Mouse (Mus musculus) mesoderm, embryonic 11.5 days (tissue): ENCODE data around the gene Vmn1r126.
"Not testable (repeated sequence)": the region's sequence is repeated elsewhere in the genome, so short reads cannot be mapped to it uniquely, and the experiment has no call there.

Source experiments
- DNase-seq: peaks from one replicate; pipeline ENCODE4 v3.0.0-alpha.2; 2012; ENCODE audit warnings: low read depth, low spot score

Gene Vmn1r126

GRCm38 (mm10) chr7:21301367-21301766 lies at the start of gene Vmn1r126:
TSS of gene Vmn1r126 (minus strand) at chr7:21301467.
- DNase-seq = not testable (repeated sequence)

GRCm38 (mm10) chr7:21349073-21349472 lies 47.8 kb upstream of the Vmn1r126 start, which contains the start of gene Vmn1r128:
TSS of gene Vmn1r128 (plus strand) at chr7:21349373.
- not testable (repeated sequence) for DNase-seq

GRCm38 (mm10) chr7:21319761-21320160 lies 18.5 kb upstream of the Vmn1r126 start, which contains the start of gene Vmn1r127:
TSS of gene Vmn1r127 (minus strand) at chr7:21319861.
- DNase-seq = not testable (repeated sequence)

GRCm38 (mm10) chr7:21271879-21272278 lies 29.4 kb downstream of the Vmn1r126 start, which contains the start of gene Vmn1r125:
TSS of gene Vmn1r125 (plus strand) at chr7:21272179.
- DNase-seq = not testable (repeated sequence)

GRCm38 (mm10) chr7:21260517-21260916 lies 40.8 kb downstream of the Vmn1r126 start, which contains the start of gene Vmn1r124:
TSS of gene Vmn1r124 (minus strand) at chr7:21260617.
- DNase-seq = not testable (repeated sequence)
